Comparison of ENCODE assay signal across 8 mouse cellular contexts in genomic region chr4:133660193-133661155, GRCm38 (mm10). TPM values are rescaled to one million over a fixed set of nuclear protein-coding genes. Genes with fewer than 3 reads are reported as not detected.
DNase-seq lines count a peak whose midpoint lies in the region; ATAC-seq lines count a peak whose summit lies in the region.

No protein-coding gene starts in this region.

- H3K4me1 ChIP-seq in hindbrain, embryonic 12.5 days = peaks cover 18% of the 10 kb centered on the region

- H3K4me3 ChIP-seq in hindbrain, embryonic 12.5 days = peak overlapping the region; percentile 2; the same call in 1 of the 2 replicates

- DNase-seq in ZHBTc4 (ENCODE audit: low read depth, low spot score) = peak; percentile 95
- peak; percentile 98 for DNase-seq in cerebellum, adult 9-10 months
- DNase-seq in frontal cortex, postnatal 25 days (ENCODE audit: low spot score in 2 of 2) = peak; percentile 50 to 69
- peak; percentile 87 to 94 for DNase-seq in layer of hippocampus, postnatal 14 days (ENCODE audit: low spot score in 2 of 2)
- peak; percentile 96 for DNase-seq in lung, postnatal 10 days
- DNase-seq in right cerebral cortex, postnatal 10 days (ENCODE audit: low spot score in 2 of 2) = peak; percentile 94
- DNase-seq in thymus, postnatal 14 days = no peak

- no peaks in the 10 kb centered on the region for H3K27me3 ChIP-seq in hindbrain, embryonic 12.5 days

- peak; percentile 32; the same call in 1 of the 2 replicates for ATAC-seq in hindbrain, embryonic 12.5 days (ENCODE audit: low FRiP score)

- H3K27ac ChIP-seq in hindbrain, embryonic 12.5 days = peak overlapping the region; percentile 77

- H3K4me2 ChIP-seq in hindbrain, embryonic 12.5 days (replicated peaks) = peak overlapping the region; percentile 33

- H3K9ac ChIP-seq in hindbrain, embryonic 12.5 days = peak overlapping the region; percentile 13; the same call in 1 of the 2 replicates

- 17% methylated on average over 10 of the region's 10 CpGs for WGBS in hindbrain, embryonic 12.5 days

- no peaks in the 10 kb centered on the region for H3K9me3 ChIP-seq in hindbrain, embryonic 12.5 days (replicated peaks)

- H3K36me3 ChIP-seq in hindbrain, embryonic 12.5 days = peaks cover 15% of the 10 kb centered on the region

RNA-seq across cellular contexts. Expression of gene Zdhhc18, which starts 10.5 kb away (rescaled TPM):
- 4.1 and 6.4 TPM in 2 replicates for polyA plus RNA-seq in hindbrain, embryonic 12.5 days (2016; fragmentation: Nextera tagmentation; extraction: Ambion mirVana)
- total RNA-seq in layer of hippocampus, postnatal 14 days (2021) = 10 to 100 TPM; 30.0 to 36.7 TPM

RNA-seq across cellular contexts. Expression of gene Pigv, which starts 12.0 kb away (rescaled TPM):
- 16.6 and 18.6 TPM in 2 replicates for polyA plus RNA-seq in hindbrain, embryonic 12.5 days (2016; fragmentation: Nextera tagmentation; extraction: Ambion mirVana)
- total RNA-seq in layer of hippocampus, postnatal 14 days (2021) = 1 to 10 TPM; 6.8 to 9.1 TPM

RNA-seq across cellular contexts. Expression of gene Sfn, which starts 58.5 kb away (rescaled TPM):
- 12.6 and 13.6 TPM in 2 replicates for polyA plus RNA-seq in hindbrain, embryonic 12.5 days (2016; fragmentation: Nextera tagmentation; extraction: Ambion mirVana)
- 1 to 10 TPM; 1.2 to 1.5 TPM for total RNA-seq in layer of hippocampus, postnatal 14 days (2021)
